In the genomic region with DNA sequence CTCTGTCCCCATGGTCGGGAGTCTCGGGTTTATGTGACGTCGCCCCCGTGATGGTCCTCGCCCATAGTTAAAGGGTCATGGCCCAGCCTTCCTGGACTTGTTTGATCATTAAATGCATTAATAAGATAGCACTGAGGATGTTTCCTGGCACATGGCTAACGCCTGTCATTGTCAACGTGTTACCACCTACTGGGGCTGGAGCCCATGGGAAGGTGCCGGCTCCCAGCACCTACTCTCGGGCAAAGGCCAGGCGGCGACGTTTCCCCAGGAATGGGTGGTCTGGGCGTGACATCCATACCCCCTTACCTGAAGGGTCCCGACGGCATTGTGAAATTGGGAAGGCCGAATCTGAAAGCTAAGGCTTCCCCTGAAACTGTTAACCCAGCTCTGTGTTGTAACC, we compare ENCODE assay signal across 7 mouse cellular contexts. TPM values are rescaled to one million over a fixed set of nuclear protein-coding genes. Genes with fewer than 3 reads are reported as not detected.
DNase-seq lines count a peak whose midpoint lies in the region; ATAC-seq and TF ChIP-seq lines count a peak whose summit lies in the region.

No protein-coding gene starts in this region.

- ATAC-seq in megakaryocyte, adult 5-6 weeks (ENCODE audit: poor library complexity, severe bottlenecking) = no peak
- ATAC-seq in erythroblast, adult 5-6 weeks (replicated peaks; ENCODE audit: low FRiP score, poor library complexity, severe bottlenecking) = peak; percentile 21

- TF ChIP-seq POLR2A in small intestine, adult 2 months (IDR thresholded peaks at IDR 0.05; ENCODE audit: low read depth, low read length) = no peak

- TF ChIP-seq CTCF in small intestine, adult 2 months (IDR thresholded peaks at IDR 0.05; ENCODE audit: extremely low read depth, insufficient read length, insufficient replicate concordance, low read depth, low read length) = no peak

- no peak for DNase-seq in limb, embryonic 10.5 days (ENCODE audit: low spot score)
- no peak for DNase-seq in spleen, postnatal 14 days (ENCODE audit: low spot score in 2 of 2)
- DNase-seq in kidney, postnatal 25 days = no peak

- peaks cover 60% of the 10 kb centered on the region for H3K36me3 ChIP-seq in megakaryocyte, embryonic 14.5 days (replicated peaks; ENCODE audit: low read length)
- H3K36me3 ChIP-seq in limb, embryonic 10.5 days = peaks cover 25% of the 10 kb centered on the region
- peaks cover 11% of the 10 kb centered on the region for H3K36me3 ChIP-seq in small intestine, adult 2 months (ENCODE audit: control insufficient read depth, insufficient read depth, low read length)

- peaks cover 67% of the 10 kb centered on the region for H3K4me1 ChIP-seq in megakaryocyte, embryonic 14.5 days
- H3K4me1 ChIP-seq in limb, embryonic 10.5 days = peaks cover 21% of the 10 kb centered on the region
- H3K4me1 ChIP-seq in small intestine, adult 2 months (ENCODE audit: control insufficient read depth, insufficient read depth, insufficient read length, low read length) = peaks cover 5% of the 10 kb centered on the region; the same call in 1 of the 2 replicates

- H3K4me3 ChIP-seq in megakaryocyte, embryonic 14.5 days (replicated peaks) = peak overlapping the region; percentile 97
- H3K4me3 ChIP-seq in limb, embryonic 10.5 days = peak overlapping the region; percentile 72
- peak overlapping the region; percentile 91 for H3K4me3 ChIP-seq in small intestine, adult 2 months (ENCODE audit: low read depth, low read length)

- 3% methylated on average over 17 of the region's 17 CpGs for WGBS in limb, embryonic 10.5 days
- 0% methylated on average over 17 of the region's 17 CpGs for WGBS in small intestine, adult 2 months

- H3K27me3 ChIP-seq in megakaryocyte, embryonic 14.5 days (replicated peaks) = no peaks in the 10 kb centered on the region
- H3K27me3 ChIP-seq in limb, embryonic 10.5 days (ENCODE audit: low read depth, poor library complexity, severe bottlenecking) = no peaks in the 10 kb centered on the region
- H3K27me3 ChIP-seq in small intestine, adult 2 months (ENCODE audit: control insufficient read depth, insufficient read depth, low read length) = no peaks in the 10 kb centered on the region

- H3K27ac ChIP-seq in limb, embryonic 10.5 days = peak overlapping the region; percentile 86
- H3K27ac ChIP-seq in small intestine, adult 2 months (ENCODE audit: insufficient read depth, low read depth, low read length) = peak overlapping the region; percentile 47

- H3K9me3 ChIP-seq in megakaryocyte, embryonic 14.5 days = no peaks in the 10 kb centered on the region
- no peaks in the 10 kb centered on the region for H3K9me3 ChIP-seq in limb, embryonic 10.5 days (replicated peaks)

RNA-seq across cellular contexts. Expression of gene Tom1, which starts 0.8 kb away (rescaled TPM):
- 36.8 and 115 TPM in 2 replicates for polyA plus RNA-seq in megakaryocyte, embryonic 14.5 days (2012; ENCODE audit: insufficient read depth, low replicate concordance)
- 53.1 and 60.1 TPM in 2 replicates for total RNA-seq in megakaryocyte, adult 5-6 weeks (2015)
- 46.6 and 60.7 TPM in 2 replicates for total RNA-seq in megakaryocyte, adult 5-6 weeks (2017)
- total RNA-seq in erythroblast, adult 5-6 weeks (2015; ENCODE audit: low replicate concordance) = 11.7 and 14.8 TPM in 2 replicates
- 8.1 and 19.8 TPM in 2 replicates for total RNA-seq in erythroblast, adult 5-6 weeks (2017; ENCODE audit: low replicate concordance)
- 33.5 and 36.5 TPM in 2 replicates for polyA plus RNA-seq in limb, embryonic 10.5 days (2016; fragmentation: Nextera tagmentation; extraction: Ambion mirVana)
- 19.2 and 28.0 TPM in 2 replicates for polyA plus RNA-seq in small intestine, adult 2 months (2012; rRNA removed)

RNA-seq across cellular contexts. Expression of gene Hmgxb4, which starts 41.1 kb away (rescaled TPM):
- polyA plus RNA-seq in megakaryocyte, embryonic 14.5 days (2012; ENCODE audit: insufficient read depth, low replicate concordance) = 2.9 and 7.8 TPM in 2 replicates
- 24.4 and 28.4 TPM in 2 replicates for total RNA-seq in megakaryocyte, adult 5-6 weeks (2015)
- 77.8 and 95.8 TPM in 2 replicates for total RNA-seq in megakaryocyte, adult 5-6 weeks (2017)
- 14.8 and 21.1 TPM in 2 replicates for total RNA-seq in erythroblast, adult 5-6 weeks (2015; ENCODE audit: low replicate concordance)
- 11.8 and 43.7 TPM in 2 replicates for total RNA-seq in erythroblast, adult 5-6 weeks (2017; ENCODE audit: low replicate concordance)
- 46.6 and 48.2 TPM in 2 replicates for polyA plus RNA-seq in limb, embryonic 10.5 days (2016; fragmentation: Nextera tagmentation; extraction: Ambion mirVana)
- 2.0 and 3.9 TPM in 2 replicates for polyA plus RNA-seq in small intestine, adult 2 months (2012; rRNA removed)

RNA-seq across cellular contexts. Expression of gene Hmox1, which starts 59.1 kb away (rescaled TPM):
- polyA plus RNA-seq in megakaryocyte, embryonic 14.5 days (2012; ENCODE audit: insufficient read depth, low replicate concordance) = 17.6 and 46.0 TPM in 2 replicates
- 25.4 and 27.1 TPM in 2 replicates for total RNA-seq in megakaryocyte, adult 5-6 weeks (2015)
- total RNA-seq in megakaryocyte, adult 5-6 weeks (2017) = 42.3 and 49.8 TPM in 2 replicates
- total RNA-seq in erythroblast, adult 5-6 weeks (2015; ENCODE audit: low replicate concordance) = 38.8 and 51.6 TPM in 2 replicates
- 58.8 and 63.7 TPM in 2 replicates for total RNA-seq in erythroblast, adult 5-6 weeks (2017; ENCODE audit: low replicate concordance)
- polyA plus RNA-seq in limb, embryonic 10.5 days (2016; fragmentation: Nextera tagmentation; extraction: Ambion mirVana) = 18.5 and 22.9 TPM in 2 replicates
- 2.8 and 5.0 TPM in 2 replicates for polyA plus RNA-seq in small intestine, adult 2 months (2012; rRNA removed)
